Mouse (Mus musculus) MEL (cell line): ENCODE measurements around the gene Stoml3. TPM values are rescaled to one million over a fixed set of nuclear protein-coding genes. Genes with fewer than 3 reads are reported as not detected.

Experiments
- DNase-seq: peaks from one replicate; pipeline ENCODE4 v3.0.0; 2011; ENCODE audit warnings: low read depth, low spot score
- H3K27ac ChIP-seq: 2 replicates; pipeline ENCODE4 v1.5.1; 2012; ENCODE audit warnings: low read depth, mild to moderate bottlenecking, control low read depth, low read length, moderate library complexity; ENCODE audit not compliant: control insufficient read depth
- H3K27me3 ChIP-seq, 2 experiments: fragments of 150-350 bp in 1 of 2; sonication (generic) in 1 of 2; 2 replicates each; pipeline ENCODE4 v1.6.1; 2012; ENCODE audit warnings: low read length in 2 of 2, mild to moderate bottlenecking in 2 of 2, improper control_type of control experiment in 1 of 2, moderate library complexity in 1 of 2; ENCODE audit not compliant: insufficient read depth in 2 of 2, control insufficient read depth in 1 of 2
- H3K36me3 ChIP-seq, 2 experiments: 2 replicates each; pipeline ENCODE4 v1.6.1; 2012 to 2014; ENCODE audit warnings: low read length in 2 of 2, improper control_type of control experiment in 1 of 2, inconsistent platforms in 1 of 2, mild to moderate bottlenecking in 1 of 2; ENCODE audit not compliant: insufficient read depth in 2 of 2, control insufficient read depth in 1 of 2
- H3K4me1 ChIP-seq, 2 experiments: fragments of 150-350 bp in 1 of 2; sonication (generic) in 1 of 2; 2 replicates each; pipeline ENCODE4 v1.6.1; 2012; ENCODE audit warnings: low read length in 2 of 2, improper control_type of control experiment in 1 of 2, mild to moderate bottlenecking in 1 of 2; ENCODE audit not compliant: insufficient read depth in 2 of 2, control insufficient read depth in 1 of 2
- H3K4me3 ChIP-seq, 2 experiments: fragments of 150-350 bp in 1 of 2; sonication (generic) in 1 of 2; 2 replicates each; pipeline ENCODE4 v1.5.1; 2012; ENCODE audit warnings: low read depth in 2 of 2, low read length in 2 of 2, mild to moderate bottlenecking in 2 of 2, moderate library complexity in 2 of 2, control low read depth in 1 of 2, improper control_type of control experiment in 1 of 2; ENCODE audit not compliant: control insufficient read depth in 1 of 2, insufficient read depth in 1 of 2
- H3K79me2 ChIP-seq: 2 replicates; pipeline ENCODE4 v1.6.1; 2012; ENCODE audit warnings: mild to moderate bottlenecking, low read length, moderate library complexity; ENCODE audit not compliant: control insufficient read depth, poor library complexity, insufficient read depth
- H3K9ac ChIP-seq: 2 replicates; pipeline ENCODE4 v1.6.1; 2012; ENCODE audit warnings: low read depth, mild to moderate bottlenecking, control low read depth, low read length, moderate library complexity; ENCODE audit not compliant: control insufficient read depth, poor library complexity, severe bottlenecking
- H3K9me3 ChIP-seq: fragments of 150-350 bp; sonication (generic); replicated peaks from 2 replicates; pipeline ENCODE4 v1.6.1; 2012; ENCODE audit warnings: mild to moderate bottlenecking, low read length, improper control_type of control experiment, moderate library complexity; ENCODE audit not compliant: insufficient read depth
- CHD2 ChIP-seq: IDR thresholded peaks from 2 replicates; pipeline ENCODE4 v1.6.1; 2011; ENCODE audit warnings: low read length, improper control_type of control experiment
- CTCF ChIP-seq, 3 experiments: IDR thresholded peaks in 2 of 3; conservative IDR thresholded peaks in 1 of 3; 2 replicates each; pipeline ENCODE4 v1.5.1; 2011 to 2012; ENCODE audit warnings: low read length in 3 of 3, low read depth in 2 of 3, mild to moderate bottlenecking in 2 of 3, improper control_type of control experiment in 1 of 3, inconsistent platforms in 1 of 3, mixed read lengths in 1 of 3, moderate library complexity in 1 of 3; ENCODE audit not compliant: control insufficient read depth in 1 of 3, insufficient read depth in 1 of 3, poor library complexity in 1 of 3, severe bottlenecking in 1 of 3
- E2F4 ChIP-seq: IDR thresholded peaks from 2 replicates; pipeline ENCODE4 v1.6.1; 2011; ENCODE audit warnings: low read depth, low read length, improper control_type of control experiment, borderline replicate concordance
- EP300 ChIP-seq, 2 experiments: IDR thresholded peaks; 2 replicates each; pipeline ENCODE4 v1.6.1; 2011; ENCODE audit warnings: improper control_type of control experiment in 2 of 2, low read length in 2 of 2, low read depth in 1 of 2, mild to moderate bottlenecking in 1 of 2
- GABPA ChIP-seq: IDR thresholded peaks from 2 replicates; pipeline ENCODE4 v1.6.1; 2012; ENCODE audit warnings: low read depth, mild to moderate bottlenecking, inconsistent platforms, low read length, improper control_type of control experiment, moderate library complexity
- GATA1 ChIP-seq: IDR thresholded peaks from 2 replicates; pipeline ENCODE4 v1.6.1; 2011; ENCODE audit warnings: low read depth, low read length, improper control_type of control experiment
- MAFK ChIP-seq: IDR thresholded peaks from 2 replicates; pipeline ENCODE4 v1.6.1; 2011; ENCODE audit warnings: low read depth, mild to moderate bottlenecking, low read length, improper control_type of control experiment, borderline replicate concordance
- NELFE ChIP-seq: IDR thresholded peaks from 2 replicates; pipeline ENCODE4 v1.6.1; 2011; ENCODE audit warnings: low read depth, low read length, improper control_type of control experiment
- NRF1 ChIP-seq: IDR thresholded peaks from 2 replicates; pipeline ENCODE4 v1.6.1; 2014; ENCODE audit warnings: low read depth, mild to moderate bottlenecking, inconsistent platforms, low read length, improper control_type of control experiment, moderate library complexity; ENCODE audit not compliant: poor library complexity, insufficient read depth, severe bottlenecking
- RAD21 ChIP-seq: IDR thresholded peaks from 2 replicates; pipeline ENCODE4 v1.6.1; 2011; ENCODE audit warnings: mild to moderate bottlenecking, low read depth, low read length, improper control_type of control experiment
- RCOR1 ChIP-seq: IDR thresholded peaks from 2 replicates; pipeline ENCODE4 v1.6.1; 2012; ENCODE audit warnings: low read depth, mild to moderate bottlenecking, inconsistent platforms, low read length, improper control_type of control experiment
- TBP ChIP-seq: IDR thresholded peaks from 2 replicates; pipeline ENCODE4 v1.8.0; 2011; ENCODE audit warnings: low read depth, low read length, improper control_type of control experiment
- USF2 ChIP-seq, 2 experiments: IDR thresholded peaks; 2 replicates each; pipeline ENCODE4 v1.6.1; 2011 to 2012; ENCODE audit warnings: improper control_type of control experiment in 2 of 2, low read length in 2 of 2, borderline replicate concordance in 1 of 2, inconsistent platforms in 1 of 2, low read depth in 1 of 2, mild to moderate bottlenecking in 1 of 2; ENCODE audit not compliant: insufficient read depth in 1 of 2
- ZKSCAN1 ChIP-seq: IDR thresholded peaks from 2 replicates; pipeline ENCODE4 v1.6.1; 2012; ENCODE audit warnings: low read depth, mild to moderate bottlenecking, inconsistent platforms, low read length, improper control_type of control experiment, moderate library complexity
- ZMIZ1 ChIP-seq: IDR thresholded peaks from 2 replicates; pipeline ENCODE4 v1.6.1; 2012; ENCODE audit warnings: low read depth, mild to moderate bottlenecking, inconsistent platforms, low read length, improper control_type of control experiment, moderate library complexity
- polyA plus RNA-seq, 2 experiments: library from polyadenylated mRNA; stranded (reverse) in 1 of 2; unstranded in 1 of 2; fragments of >175 nt in 1 of 2; fragments of >200 nt in 1 of 2; gene quantifications; 2 replicates each; pipeline versions ENCODE4 v1.2.1 to v1.2.4; 2012; ENCODE audit warnings: low replicate concordance in 2 of 2, low read depth in 1 of 2; ENCODE audit not compliant: insufficient read length in 2 of 2, insufficient read depth in 1 of 2, missing spikeins in 1 of 2
- total RNA-seq: library from RNA; depleted of rRNA; stranded (reverse); fragments of 300-350 nt; gene quantifications from 2 replicates; pipeline ENCODE4 v1.2.3, GENCODE M21; 2012

Stoml3 gene
- total and polyA plus RNA-seq, 3 experiments: not detected

GRCm38 (mm10) chr3:53486996-53487576, 1.4 kb upstream of the Stoml3 start:
- Histone ChIP-seq H3K27ac (no peak overlapping the region), H3K9ac (no peak overlapping the region), H3K27me3 (no peaks in the 10 kb centered on the region), H3K79me2 (no peaks in the 10 kb centered on the region), H3K4me1 (peaks cover 0 to 13% of the 10 kb centered on the region in 2 experiments; a peak in 2 of 4 replicates), H3K36me3 (no peaks in the 10 kb centered on the region; a peak in 3 of 4 replicates), H3K4me3 (no peak overlapping the region), H3K9me3 (no peaks in the 10 kb centered on the region)
- TF ChIP-seq GATA1: peak; percentile 55
- TF ChIP-seq RCOR1: 0 out of 2 replicates have a peak, but pooled peaks have one; percentile 49
- no peak for TF ChIP-seq E2F4
- TF ChIP-seq NRF1: 0 out of 2 replicates have a peak, but pooled peaks have one; percentile 15
- TF ChIP-seq TBP: peak; percentile 73; the same call in 1 of the 2 replicates
- TF ChIP-seq NELFE: no peak
- TF ChIP-seq MAFK: no peak
- TF ChIP-seq EP300 (IDR thresholded peaks at IDR 0.05; ENCODE audit: low read depth in 1 of 2, low read length in 2 of 2): 0 out of 4 replicates have a peak, but pooled peaks of 1 of the 2 experiments have one; percentile 29
- peak; percentile 49 for DNase-seq

GRCm38 (mm10) chr3:53498351-53498905, 10.0 kb downstream of the Stoml3 start:
- no peaks in the 10 kb centered on the region for H3K9me3 ChIP-seq
- H3K4me1 ChIP-seq: no peaks in the 10 kb centered on the region
- TF ChIP-seq E2F4 (no peak), USF2 (IDR thresholded peaks at IDR 0.05; ENCODE audit: borderline replicate concordance in 1 of 2, insufficient read depth in 1 of 2, low read depth in 1 of 2, low read length in 2 of 2) (no peak), NELFE (no peak), ZMIZ1 (no peak), CHD2 (no peak), GABPA (no peak)
- no peak overlapping the region for H3K9ac ChIP-seq
- H3K79me2 ChIP-seq: no peaks in the 10 kb centered on the region
- H3K27me3 ChIP-seq: no peaks in the 10 kb centered on the region
- DNase-seq: no peak
- H3K4me3 ChIP-seq: no peak overlapping the region
- H3K36me3 ChIP-seq: no peaks in the 10 kb centered on the region
- H3K27ac ChIP-seq: no peak overlapping the region

GRCm38 (mm10) chr3:53502428-53502827, 14.0 kb downstream of the Stoml3 start:
- H3K79me2 ChIP-seq: no peaks in the 10 kb centered on the region
- no peaks in the 10 kb centered on the region for H3K9me3 ChIP-seq
- no peak overlapping the region for H3K27ac ChIP-seq
- TF ChIP-seq CTCF (IDR thresholded peaks at IDR 0.05 in 2 of 3, conservative IDR thresholded peaks at IDR 0.05 in 1 of 3; ENCODE audit: control insufficient read depth in 1 of 3, insufficient read depth in 1 of 3, low read depth in 2 of 3, low read length in 3 of 3, poor library complexity in 1 of 3, severe bottlenecking in 1 of 3): peak in 2 of 3 experiments; percentile 9 to 34; a peak in 2 of 6 replicates
- peak; percentile 36 for TF ChIP-seq RAD21
- no peak for TF ChIP-seq ZKSCAN1
- no peaks in the 10 kb centered on the region for H3K27me3 ChIP-seq
- H3K9ac ChIP-seq: no peak overlapping the region
- H3K4me3 ChIP-seq: no peak overlapping the region
- no peaks in the 10 kb centered on the region for H3K4me1 ChIP-seq
- no peak for DNase-seq
- no peaks in the 10 kb centered on the region for H3K36me3 ChIP-seq
